Mouse (Mus musculus): Measurements from ENCODE around the gene Stx1a. TPM values are rescaled to one million over a fixed set of nuclear protein-coding genes. Genes with fewer than 3 reads are reported as not detected.
A peak's percentile ranks its signal among the peaks of the same experiment; 100 is the strongest.

Stx1a gene
- polyA plus RNA-seq (2015; fragmentation: Nextera tagmentation; extraction: Ambion mirVana), result 11.7 and 13.1 TPM in 2 replicates

- peak within 1 kb of the TSS; percentile 77 for H3K9ac ChIP-seq
- peak; percentile 94 for ATAC-seq (ENCODE audit: low FRiP score, low read depth)
- H3K36me3 ChIP-seq, result no peaks in the 10 kb centered on the region
- WGBS, result under 1% methylated on average over 61 of the region's 61 CpGs
- no peaks in the 10 kb centered on the region for H3K9me3 ChIP-seq
- H3K4me3 ChIP-seq, result peak within 1 kb of the TSS; percentile 73
- H3K4me2 ChIP-seq (replicated peaks), result peak within 1 kb of the TSS; percentile 94
- H3K27me3 ChIP-seq, result no peaks in the 10 kb centered on the region
- H3K27ac ChIP-seq, result peak within 1 kb of the TSS; percentile 28; the same call in 1 of the 2 replicates
- peaks cover 34% of the 10 kb centered on the region for H3K4me1 ChIP-seq
Observed at GRCm38 (mm10) chr5:135023344-135024173, at the start of gene Stx1a. Gene Stx1a, plus strand, starts transcription at chr5:135023482.

- Histone ChIP-seq H3K9me3 (no peaks in the 10 kb centered on the region), H3K9ac (no peak overlapping the region), H3K4me1 (no peaks in the 10 kb centered on the region), H3K27me3 (no peaks in the 10 kb centered on the region), H3K36me3 (no peaks in the 10 kb centered on the region), H3K4me2 (replicated peaks) (no peak overlapping the region), H3K4me3 (no peak overlapping the region), H3K27ac (no peak overlapping the region)
- ATAC-seq (ENCODE audit: low FRiP score, low read depth), result no peak
- WGBS, result 89% methylated on average over 7 of the region's 7 CpGs
Observed at GRCm38 (mm10) chr5:134973526-134973925, 49.8 kb upstream of the Stx1a start.

DNA sequence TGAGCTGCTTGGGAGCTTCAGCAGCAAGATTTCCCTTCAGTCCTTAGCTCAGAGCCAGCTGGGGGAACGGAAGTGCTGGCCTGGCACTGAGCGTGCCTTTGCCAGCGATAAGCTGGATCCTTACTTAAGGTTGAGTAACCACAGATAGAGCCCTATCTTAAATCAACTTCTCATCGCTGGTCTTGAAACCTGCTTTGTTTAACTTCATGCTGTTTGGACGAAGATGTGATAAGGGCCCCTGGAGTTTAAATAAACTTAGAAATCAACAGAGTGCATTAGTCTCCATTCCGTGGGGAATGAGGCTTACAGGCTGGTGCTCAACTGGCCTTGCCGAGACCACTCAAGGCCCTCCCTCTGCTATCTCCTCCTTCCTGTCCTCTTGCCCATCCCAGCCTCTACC is 49.0 kb upstream of the Stx1a start:
- 76% methylated on average over 7 of the region's 7 CpGs for WGBS
- H3K4me1 ChIP-seq, result no peaks in the 10 kb centered on the region
- no peaks in the 10 kb centered on the region for H3K9me3 ChIP-seq
- no peak overlapping the region for H3K9ac ChIP-seq
- H3K27ac ChIP-seq, result no peak overlapping the region
- H3K4me3 ChIP-seq, result no peak overlapping the region
- ATAC-seq (ENCODE audit: low FRiP score, low read depth), result no peak
- H3K4me2 ChIP-seq (replicated peaks), result no peak overlapping the region
- H3K36me3 ChIP-seq, result no peaks in the 10 kb centered on the region
- H3K27me3 ChIP-seq, result no peaks in the 10 kb centered on the region

DNA sequence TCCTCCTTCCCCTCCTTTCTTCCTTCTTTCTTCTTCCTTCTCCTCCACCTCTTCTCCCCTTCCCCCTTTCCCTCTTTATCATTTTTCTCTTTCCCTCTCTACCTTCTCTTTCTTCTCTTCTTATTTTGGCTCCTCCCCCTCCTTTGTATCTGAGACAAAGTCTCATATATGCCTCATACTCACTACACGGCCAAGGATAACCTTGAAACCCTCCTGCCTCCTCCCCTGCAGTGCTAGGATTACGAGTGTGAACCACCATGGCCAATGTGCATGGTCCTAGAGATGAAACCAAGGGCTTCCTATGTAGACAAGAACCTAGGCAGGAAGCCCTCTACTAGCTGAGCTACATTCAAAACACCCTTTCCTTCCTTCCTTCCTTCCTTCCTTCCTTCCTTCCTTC is 48.4 kb upstream of the Stx1a start:
- WGBS, result 58% methylated on average over 2 of the region's 2 CpGs
- H3K9ac ChIP-seq, result no peak overlapping the region
- H3K4me1 ChIP-seq, result no peaks in the 10 kb centered on the region
- no peaks in the 10 kb centered on the region for H3K9me3 ChIP-seq
- no peaks in the 10 kb centered on the region for H3K27me3 ChIP-seq
- no peak for ATAC-seq (ENCODE audit: low FRiP score, low read depth)
- H3K27ac ChIP-seq, result no peak overlapping the region
- H3K4me3 ChIP-seq, result no peak overlapping the region
- H3K4me2 ChIP-seq (replicated peaks), result no peak overlapping the region
- no peaks in the 10 kb centered on the region for H3K36me3 ChIP-seq

DNA sequence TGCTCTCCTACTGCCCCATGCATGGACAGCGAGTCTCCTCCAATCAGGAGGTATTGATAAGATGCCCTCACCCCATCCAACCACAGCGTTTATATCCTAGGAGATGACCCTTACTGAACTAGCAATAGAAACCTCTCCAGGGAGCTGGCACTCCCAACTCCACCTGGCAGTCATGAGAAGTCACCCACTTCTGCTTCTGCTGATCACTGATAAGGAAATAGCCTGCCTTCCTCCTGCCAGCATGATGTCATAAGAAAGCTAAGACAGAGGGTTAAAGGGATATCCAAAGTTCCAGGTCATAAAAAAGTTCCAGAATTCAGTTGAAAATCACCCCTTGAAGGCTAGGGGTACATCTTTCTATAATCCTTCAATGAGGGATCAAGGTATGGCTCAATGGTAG is 47.1 kb upstream of the Stx1a start:
- WGBS, result 85% methylated on average over 2 of the region's 2 CpGs
- ATAC-seq (ENCODE audit: low FRiP score, low read depth), result no peak
- H3K27me3 ChIP-seq, result no peaks in the 10 kb centered on the region

DNA sequence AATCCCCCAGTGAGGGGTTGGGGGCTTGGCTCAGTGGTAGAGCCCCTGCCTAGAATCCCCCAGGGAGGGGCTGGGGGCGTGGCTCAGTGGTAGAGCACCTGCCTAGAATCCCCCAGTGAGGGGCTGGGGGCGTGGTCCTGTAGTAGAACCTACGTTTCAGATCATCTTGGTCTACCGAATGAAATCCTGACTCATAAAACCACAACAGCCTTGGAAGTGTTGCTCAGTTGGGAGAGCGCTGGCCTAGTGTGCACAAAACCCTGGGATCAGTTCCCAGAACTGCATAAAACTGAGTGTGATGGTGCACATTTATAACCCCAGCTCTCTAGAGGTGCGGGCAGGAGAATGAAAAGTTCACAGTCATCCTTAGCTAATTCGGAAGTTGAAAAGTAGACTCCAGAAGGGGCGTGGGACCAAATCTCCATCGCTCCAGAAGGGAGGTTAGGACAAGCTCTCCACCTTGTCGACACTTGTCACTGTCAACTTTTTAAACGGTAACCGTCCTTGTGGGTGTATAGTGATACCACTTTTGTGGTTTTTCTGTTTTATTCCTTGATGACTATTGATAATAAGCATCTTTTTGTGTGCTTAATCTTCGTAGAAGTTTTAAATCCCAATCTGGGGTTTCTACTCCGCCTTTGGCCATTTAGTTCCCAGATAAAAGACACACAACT is 46.6 kb upstream of the Stx1a start:
- no peaks in the 10 kb centered on the region for H3K9me3 ChIP-seq
- no peak for ATAC-seq (ENCODE audit: low FRiP score, low read depth)
- no peak overlapping the region for H3K4me3 ChIP-seq
- H3K27me3 ChIP-seq, result no peaks in the 10 kb centered on the region
- H3K9ac ChIP-seq, result no peak overlapping the region
- H3K36me3 ChIP-seq, result no peaks in the 10 kb centered on the region
- 83% methylated on average over 14 of the region's 14 CpGs for WGBS
- no peak overlapping the region for H3K4me2 ChIP-seq (replicated peaks)
- H3K4me1 ChIP-seq, result no peaks in the 10 kb centered on the region
- no peak overlapping the region for H3K27ac ChIP-seq

More for the DNA sequence above, 47.1 kb upstream of the Stx1a start:
- Histone ChIP-seq H3K9ac (no peak overlapping the region), H3K4me2 (replicated peaks) (no peak overlapping the region), H3K27ac (no peak overlapping the region), H3K36me3 (no peaks in the 10 kb centered on the region), H3K9me3 (no peaks in the 10 kb centered on the region), H3K4me3 (no peak overlapping the region), H3K4me1 (no peaks in the 10 kb centered on the region)

DNA sequence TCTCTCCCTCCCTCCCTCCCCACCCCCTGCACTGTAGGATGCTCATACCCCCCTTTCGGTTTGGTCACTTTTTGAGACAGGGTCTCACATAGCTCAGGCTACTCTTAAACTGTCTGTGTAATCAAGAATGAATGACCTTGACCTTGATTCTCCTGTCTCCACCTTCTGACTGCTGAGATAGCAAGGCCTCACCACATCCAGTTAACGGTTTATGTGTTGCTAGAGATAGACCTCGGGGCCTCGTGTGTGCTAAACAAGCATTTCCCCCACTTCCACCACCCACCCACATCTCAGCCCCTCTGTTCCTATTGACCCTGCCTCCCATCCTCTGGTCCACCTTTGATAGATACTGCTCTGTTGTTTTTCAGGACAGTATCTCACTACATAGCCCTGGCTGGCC is 45.4 kb upstream of the Stx1a start:
- Histone ChIP-seq H3K4me2 (replicated peaks) (no peak overlapping the region), H3K9me3 (no peaks in the 10 kb centered on the region), H3K4me3 (no peak overlapping the region), H3K4me1 (no peaks in the 10 kb centered on the region), H3K9ac (no peak overlapping the region), H3K36me3 (no peaks in the 10 kb centered on the region), H3K27me3 (no peaks in the 10 kb centered on the region), H3K27ac (no peak overlapping the region)
- 84% methylated on average over 4 of the region's 4 CpGs for WGBS
- ATAC-seq (ENCODE audit: low FRiP score, low read depth), result no peak

DNA sequence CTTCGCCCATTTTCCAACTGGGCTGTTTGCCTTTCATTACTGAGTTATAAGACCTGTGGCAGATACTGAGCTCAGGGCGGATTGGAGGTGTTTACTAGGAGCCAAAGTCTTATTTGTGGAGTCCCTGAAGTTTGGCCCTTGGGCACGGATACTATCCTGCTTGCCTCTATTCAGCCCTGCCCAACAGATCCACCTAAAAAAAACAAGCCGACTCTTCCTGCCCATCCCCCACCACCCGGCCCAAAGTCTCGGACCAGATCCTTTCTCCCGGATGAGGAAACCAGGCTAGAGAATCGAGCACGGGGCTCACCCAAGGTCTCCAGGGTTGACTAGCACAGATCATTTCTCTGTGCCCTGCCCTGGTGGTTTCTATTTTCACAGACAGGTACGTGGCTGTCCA is 42.1 kb upstream of the Stx1a start:
- ATAC-seq (ENCODE audit: low FRiP score, low read depth), result no peak
- H3K4me1 ChIP-seq, result peaks cover 9% of the 10 kb centered on the region
- H3K36me3 ChIP-seq, result no peaks in the 10 kb centered on the region
- WGBS, result 72% methylated on average over 10 of the region's 10 CpGs
- H3K27me3 ChIP-seq, result peaks cover 31% of the 10 kb centered on the region
- no peak overlapping the region for H3K4me2 ChIP-seq (replicated peaks)
- H3K9me3 ChIP-seq, result no peaks in the 10 kb centered on the region
- no peak overlapping the region for H3K4me3 ChIP-seq
- H3K27ac ChIP-seq, result no peak overlapping the region
- no peak overlapping the region for H3K9ac ChIP-seq

DNA sequence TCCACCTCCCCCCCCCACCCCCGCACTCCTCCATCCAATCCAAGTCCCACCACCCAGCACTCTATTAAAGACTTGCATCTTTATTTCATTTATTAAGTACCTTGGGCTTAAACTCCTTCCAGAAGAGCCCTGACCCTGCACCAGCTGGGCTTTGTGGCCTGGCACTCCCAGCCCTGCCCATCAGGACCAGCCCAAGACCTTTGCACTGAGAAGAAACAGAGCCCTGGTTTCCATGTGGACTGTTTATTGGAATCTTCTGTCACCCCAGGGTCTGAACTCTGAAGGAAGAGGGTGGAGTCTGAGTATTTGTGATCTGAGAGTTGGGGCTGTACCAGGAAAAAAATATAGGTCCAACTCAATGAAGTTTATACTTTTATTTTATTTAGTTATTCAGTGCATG is 40.2 kb upstream of the Stx1a start:
- Histone ChIP-seq H3K4me1 (peaks cover 20% of the 10 kb centered on the region), H3K27me3 (peaks cover 51% of the 10 kb centered on the region), H3K4me2 (replicated peaks) (no peak overlapping the region), H3K36me3 (no peaks in the 10 kb centered on the region), H3K27ac (no peak overlapping the region), H3K4me3 (no peak overlapping the region), H3K9me3 (no peaks in the 10 kb centered on the region), H3K9ac (no peak overlapping the region)
- ATAC-seq (ENCODE audit: low FRiP score, low read depth), result no peak
- WGBS, result 67% methylated on average over 1 of the region's 1 CpGs

DNA sequence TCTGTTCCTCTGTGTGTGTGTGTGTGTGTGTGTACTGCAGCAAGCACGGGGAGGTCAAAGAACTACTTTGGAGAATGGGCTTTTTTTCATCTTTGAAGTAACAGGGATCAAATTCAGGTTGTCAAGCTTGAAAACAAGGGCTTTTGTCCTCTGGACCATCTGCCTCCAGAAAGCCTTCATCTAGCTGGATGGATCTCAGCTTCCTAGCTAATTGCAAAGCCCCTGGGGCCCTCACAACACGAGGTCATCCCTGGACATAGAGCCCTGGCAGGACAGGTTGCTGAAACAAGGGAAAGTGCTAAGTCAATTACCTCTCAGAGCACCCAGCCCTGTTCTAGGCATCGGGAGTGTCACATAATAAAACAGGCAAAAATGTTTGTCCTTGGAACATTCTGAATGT is 39.5 kb upstream of the Stx1a start:
- H3K36me3 ChIP-seq, result no peaks in the 10 kb centered on the region
- WGBS, result 21% methylated on average over 3 of the region's 3 CpGs
- H3K27me3 ChIP-seq, result peaks cover 56% of the 10 kb centered on the region
- H3K4me2 ChIP-seq (replicated peaks), result no peak overlapping the region
- no peak overlapping the region for H3K9ac ChIP-seq
- no peak overlapping the region for H3K27ac ChIP-seq
- ATAC-seq (ENCODE audit: low FRiP score, low read depth), result no peak
- no peaks in the 10 kb centered on the region for H3K9me3 ChIP-seq
- H3K4me3 ChIP-seq, result no peak overlapping the region
- H3K4me1 ChIP-seq, result peaks cover 20% of the 10 kb centered on the region

DNA sequence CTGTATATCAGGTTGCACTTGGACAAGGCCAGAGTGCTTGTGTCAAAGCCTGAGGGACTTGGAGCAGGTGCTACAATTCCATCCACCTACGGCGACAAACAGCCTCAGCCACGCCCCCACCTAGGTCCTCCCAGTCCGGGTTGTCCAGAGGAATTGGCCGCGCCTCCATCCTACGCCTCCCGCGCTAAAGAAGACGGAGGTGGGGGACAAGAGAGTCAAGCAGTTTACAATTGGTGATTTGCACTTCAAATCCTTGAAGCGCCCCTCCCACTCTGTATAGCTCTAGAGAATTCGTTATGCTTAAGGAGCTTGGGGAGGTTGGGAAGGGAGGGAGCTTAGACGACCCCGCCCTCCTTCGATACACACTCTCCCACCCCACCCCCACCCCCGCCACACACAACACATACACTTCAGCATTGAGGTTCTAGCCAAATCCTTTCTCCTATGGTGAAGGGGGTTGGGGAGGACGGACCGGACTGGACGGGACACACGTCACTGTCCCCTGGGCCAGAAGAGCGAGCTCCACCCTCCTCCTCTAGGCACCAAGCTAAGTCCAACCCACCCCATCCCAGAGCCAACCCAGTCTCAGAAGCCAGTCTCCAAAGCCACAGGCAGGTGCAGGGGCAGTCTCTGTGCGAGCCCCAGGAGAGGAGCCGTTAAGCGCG is 37.5 kb upstream of the Stx1a start, which contains the start of gene Cldn3:
Gene Cldn3, plus strand, starts transcription at position 582 of the 665 bp plus-strand sequence.
- Histone ChIP-seq H3K27me3 (peaks cover 75% of the 10 kb centered on the region), H3K9ac (peak within 1 kb of the TSS; percentile 50; the same call in 1 of the 2 replicates), H3K4me2 (replicated peaks) (peak within 1 kb of the TSS; percentile 59), H3K4me1 (peaks cover 20% of the 10 kb centered on the region), H3K36me3 (no peaks in the 10 kb centered on the region), H3K9me3 (no peaks in the 10 kb centered on the region), H3K27ac (no peak within 1 kb of the TSS), H3K4me3 (peak within 1 kb of the TSS; percentile 35)
- 2% methylated on average over 25 of the region's 25 CpGs for WGBS
- peak; percentile 52; the same call in 1 of the 2 replicates for ATAC-seq (ENCODE audit: low FRiP score, low read depth)
